Mouse (Mus musculus): ENCODE data around the gene Hvcn1. TPM values are rescaled to one million over a fixed set of nuclear protein-coding genes. Genes with fewer than 3 reads are reported as not detected.

Hvcn1 gene
- polyA plus RNA-seq, 1 experiment from 2014 or later: 4.7 TPM

GRCm38 (mm10) chr5:122278946-122279345 is 72.3 kb downstream of the Hvcn1 start:
- Histone ChIP-seq H3K27ac (ENCODE audit: low read depth) (no peak overlapping the region), H3K27me3 (replicated peaks; ENCODE audit: control insufficient read depth, insufficient read depth, low read length) (no peaks in the 10 kb centered on the region), H3K36me3 (ENCODE audit: control insufficient read depth, insufficient read depth, low read length) (no peaks in the 10 kb centered on the region), H3K9ac (ENCODE audit: low read length) (no peak overlapping the region), H3K9me3 (ENCODE audit: control insufficient read depth, low read length) (no peaks in the 10 kb centered on the region), H3K4me1 (replicated peaks; ENCODE audit: control insufficient read depth, insufficient read depth, low read length) (peaks cover 9% of the 10 kb centered on the region), H3K4me3 (ENCODE audit: low read depth, low read length) (no peak overlapping the region), H3K4me2 (ENCODE audit: low read length) (no peak overlapping the region)
- ATAC-seq (replicated peaks; ENCODE audit: low FRiP score, low TSS enrichment, low read depth) (no peak), DNase-seq (ENCODE audit: low spot score) (no peak)
- WGBS: 74% methylated on average over 7 of the region's 7 CpGs

- Histone ChIP-seq H3K4me1 (replicated peaks; ENCODE audit: control insufficient read depth, insufficient read depth, low read length) (peaks cover 9% of the 10 kb centered on the region), H3K4me2 (ENCODE audit: low read length) (no peak overlapping the region; the same call in 1 of the 2 replicates), H3K4me3 (ENCODE audit: low read depth, low read length) (no peak overlapping the region), H3K36me3 (ENCODE audit: control insufficient read depth, insufficient read depth, low read length) (no peaks in the 10 kb centered on the region), H3K9me3 (ENCODE audit: control insufficient read depth, low read length) (no peaks in the 10 kb centered on the region), H3K27me3 (replicated peaks; ENCODE audit: control insufficient read depth, insufficient read depth, low read length) (no peaks in the 10 kb centered on the region), H3K27ac (ENCODE audit: low read depth) (no peak overlapping the region), H3K9ac (ENCODE audit: low read length) (no peak overlapping the region)
- ATAC-seq (replicated peaks; ENCODE audit: low FRiP score, low TSS enrichment, low read depth) (no peak), DNase-seq (ENCODE audit: low spot score) (no peak)
- WGBS: 74% methylated on average over 12 of the region's 12 CpGs
Observed at GRCm38 (mm10) chr5:122279799-122280421, 73.3 kb downstream of the Hvcn1 start.

GRCm38 (mm10) chr5:122280422-122280826 is 73.8 kb downstream of the Hvcn1 start:
- no peak for ATAC-seq (replicated peaks; ENCODE audit: low FRiP score, low TSS enrichment, low read depth)
- H3K9ac ChIP-seq (ENCODE audit: low read length): no peak overlapping the region
- no peaks in the 10 kb centered on the region for H3K27me3 ChIP-seq (replicated peaks; ENCODE audit: control insufficient read depth, insufficient read depth, low read length)
- no peaks in the 10 kb centered on the region for H3K9me3 ChIP-seq (ENCODE audit: control insufficient read depth, low read length)
- 35% methylated on average over 6 of the region's 6 CpGs for WGBS
- no peak overlapping the region for H3K27ac ChIP-seq (ENCODE audit: low read depth)
- H3K36me3 ChIP-seq (ENCODE audit: control insufficient read depth, insufficient read depth, low read length): no peaks in the 10 kb centered on the region
- H3K4me3 ChIP-seq (ENCODE audit: low read depth, low read length): no peak overlapping the region
- DNase-seq (ENCODE audit: low spot score): no peak
- H3K4me1 ChIP-seq (replicated peaks; ENCODE audit: control insufficient read depth, insufficient read depth, low read length): peaks cover 11% of the 10 kb centered on the region
- peak overlapping the region; percentile 30 for H3K4me2 ChIP-seq (ENCODE audit: low read length)

- H3K36me3 ChIP-seq (ENCODE audit: control insufficient read depth, insufficient read depth, low read length): no peaks in the 10 kb centered on the region
- H3K27me3 ChIP-seq (replicated peaks; ENCODE audit: control insufficient read depth, insufficient read depth, low read length): no peaks in the 10 kb centered on the region
- no peak overlapping the region for H3K27ac ChIP-seq (ENCODE audit: low read depth)
- H3K4me1 ChIP-seq (replicated peaks; ENCODE audit: control insufficient read depth, insufficient read depth, low read length): peaks cover 16% of the 10 kb centered on the region
- H3K4me2 ChIP-seq (ENCODE audit: low read length): peak overlapping the region; percentile 30
- no peak overlapping the region for H3K4me3 ChIP-seq (ENCODE audit: low read depth, low read length)
- no peak overlapping the region for H3K9ac ChIP-seq (ENCODE audit: low read length)
- DNase-seq (ENCODE audit: low spot score) (no peak), ATAC-seq (replicated peaks; ENCODE audit: low FRiP score, low TSS enrichment, low read depth) (no peak)
- no peaks in the 10 kb centered on the region for H3K9me3 ChIP-seq (ENCODE audit: control insufficient read depth, low read length)
- WGBS: 29% methylated on average over 19 of the region's 19 CpGs
Observed at GRCm38 (mm10) chr5:122280827-122281462, 74.3 kb downstream of the Hvcn1 start.

GRCm38 (mm10) chr5:122283828-122284182 is 77.2 kb downstream of the Hvcn1 start:
- WGBS: 23% methylated on average over 2 of the region's 2 CpGs
- Histone ChIP-seq H3K9me3 (ENCODE audit: control insufficient read depth, low read length) (no peaks in the 10 kb centered on the region), H3K27me3 (replicated peaks; ENCODE audit: control insufficient read depth, insufficient read depth, low read length) (no peaks in the 10 kb centered on the region), H3K4me3 (ENCODE audit: low read depth, low read length) (peak overlapping the region; percentile 91), H3K4me1 (replicated peaks; ENCODE audit: control insufficient read depth, insufficient read depth, low read length) (peaks cover 20% of the 10 kb centered on the region), H3K9ac (ENCODE audit: low read length) (no peak overlapping the region), H3K27ac (ENCODE audit: low read depth) (no peak overlapping the region), H3K4me2 (ENCODE audit: low read length) (peak overlapping the region; percentile 98), H3K36me3 (ENCODE audit: control insufficient read depth, insufficient read depth, low read length) (no peaks in the 10 kb centered on the region)
- DNase-seq (ENCODE audit: low spot score) (no peak), ATAC-seq (replicated peaks; ENCODE audit: low FRiP score, low TSS enrichment, low read depth) (no peak)

GRCm38 (mm10) chr5:122284183-122285028 is 77.8 kb downstream of the Hvcn1 start, which contains the start of gene Pptc7:
Gene Pptc7, plus strand, starts transcription at chr5:122284365.
- peak; percentile 94 for DNase-seq (ENCODE audit: low spot score)
- no peaks in the 10 kb centered on the region for H3K36me3 ChIP-seq (ENCODE audit: control insufficient read depth, insufficient read depth, low read length)
- no peaks in the 10 kb centered on the region for H3K9me3 ChIP-seq (ENCODE audit: control insufficient read depth, low read length)
- H3K27ac ChIP-seq (ENCODE audit: low read depth): peak within 1 kb of the TSS; percentile 47; the same call in 1 of the 2 replicates
- peak within 1 kb of the TSS; percentile 91 for H3K4me3 ChIP-seq (ENCODE audit: low read depth, low read length)
- H3K4me1 ChIP-seq (replicated peaks; ENCODE audit: control insufficient read depth, insufficient read depth, low read length): peaks cover 20% of the 10 kb centered on the region
- WGBS: under 1% methylated on average over 73 of the region's 114 CpGs
- H3K9ac ChIP-seq (ENCODE audit: low read length): peak within 1 kb of the TSS; percentile 81
- peak within 1 kb of the TSS; percentile 98 for H3K4me2 ChIP-seq (ENCODE audit: low read length)
- no peaks in the 10 kb centered on the region for H3K27me3 ChIP-seq (replicated peaks; ENCODE audit: control insufficient read depth, insufficient read depth, low read length)
- peak; percentile 88 for ATAC-seq (replicated peaks; ENCODE audit: low FRiP score, low TSS enrichment, low read depth)

- Histone ChIP-seq H3K27me3 (replicated peaks; ENCODE audit: control insufficient read depth, insufficient read depth, low read length) (no peaks in the 10 kb centered on the region), H3K9me3 (ENCODE audit: control insufficient read depth, low read length) (no peaks in the 10 kb centered on the region), H3K4me3 (ENCODE audit: low read depth, low read length) (peak overlapping the region; percentile 91), H3K27ac (ENCODE audit: low read depth) (0 out of 2 replicates have a peak overlapping the region, but pooled peaks have one; percentile 47), H3K9ac (ENCODE audit: low read length) (peak overlapping the region; percentile 81), H3K36me3 (ENCODE audit: control insufficient read depth, insufficient read depth, low read length) (no peaks in the 10 kb centered on the region), H3K4me2 (ENCODE audit: low read length) (peak overlapping the region; percentile 98), H3K4me1 (replicated peaks; ENCODE audit: control insufficient read depth, insufficient read depth, low read length) (peaks cover 20% of the 10 kb centered on the region)
- DNase-seq (ENCODE audit: low spot score): no peak
- ATAC-seq (replicated peaks; ENCODE audit: low FRiP score, low TSS enrichment, low read depth): peak; percentile 56
- WGBS: under 1% methylated on average over 34 of the region's 34 CpGs
Observed at GRCm38 (mm10) chr5:122285029-122285766, 78.6 kb downstream of the Hvcn1 start.

GRCm38 (mm10) chr5:122285767-122286150 is 79.2 kb downstream of the Hvcn1 start:
- no peak overlapping the region for H3K9ac ChIP-seq (ENCODE audit: low read length)
- H3K27ac ChIP-seq (ENCODE audit: low read depth): no peak overlapping the region
- DNase-seq (ENCODE audit: low spot score): no peak
- H3K27me3 ChIP-seq (replicated peaks; ENCODE audit: control insufficient read depth, insufficient read depth, low read length): no peaks in the 10 kb centered on the region
- WGBS: 53% methylated on average over 7 of the region's 7 CpGs
- H3K4me1 ChIP-seq (replicated peaks; ENCODE audit: control insufficient read depth, insufficient read depth, low read length): peaks cover 15% of the 10 kb centered on the region
- ATAC-seq (replicated peaks; ENCODE audit: low FRiP score, low TSS enrichment, low read depth): no peak
- peak overlapping the region; percentile 91 for H3K4me3 ChIP-seq (ENCODE audit: low read depth, low read length)
- no peaks in the 10 kb centered on the region for H3K9me3 ChIP-seq (ENCODE audit: control insufficient read depth, low read length)
- H3K36me3 ChIP-seq (ENCODE audit: control insufficient read depth, insufficient read depth, low read length): no peaks in the 10 kb centered on the region
- peak overlapping the region; percentile 98 for H3K4me2 ChIP-seq (ENCODE audit: low read length)
